Mouse (Mus musculus): ENCODE measurements around the gene Gm21887.

DNA sequence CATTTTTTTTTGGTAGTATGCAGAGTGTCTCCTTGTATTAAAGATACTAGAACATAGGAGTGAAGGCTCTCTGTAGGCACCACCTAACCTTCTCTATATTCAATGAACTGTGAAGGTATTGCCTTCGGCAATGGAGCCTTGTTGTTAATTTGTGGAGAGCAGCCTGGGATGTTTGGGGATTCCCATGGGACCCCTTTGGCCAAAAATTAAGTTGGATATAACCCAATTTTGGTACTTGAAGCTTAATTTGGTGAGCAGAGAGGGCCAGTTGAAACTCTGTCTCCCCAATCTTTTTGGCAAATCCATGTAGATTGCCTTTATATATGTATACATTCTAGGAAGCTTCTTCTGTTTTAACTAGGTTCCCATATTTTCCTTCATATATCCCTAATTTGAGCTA lies 40.1 kb upstream of the Gm21887 start:
- TF ChIP-seq POLR2A (IDR thresholded peaks at IDR 0.05; ENCODE audit: borderline replicate concordance, low read depth, low read length), result no peak
- TF ChIP-seq CTCF (IDR thresholded peaks at IDR 0.05; ENCODE audit: low read depth, low read length), result no peak

Measured in bone marrow macrophage, adult 2 months (primary cell).